Mouse (Mus musculus): ENCODE measurements around the gene Lrriq4.
"Not testable (repeated sequence)": the region's sequence is repeated elsewhere in the genome, so short reads cannot be mapped to it uniquely, and the experiment has no call there.

The Lrriq4 gene

GRCm38 (mm10) chr3:30658486-30658885, 14.2 kb downstream of the Lrriq4 start:
- DNase-seq (ENCODE audit: low read depth in 1 of 2, low spot score in 2 of 2) = no peak

DNA sequence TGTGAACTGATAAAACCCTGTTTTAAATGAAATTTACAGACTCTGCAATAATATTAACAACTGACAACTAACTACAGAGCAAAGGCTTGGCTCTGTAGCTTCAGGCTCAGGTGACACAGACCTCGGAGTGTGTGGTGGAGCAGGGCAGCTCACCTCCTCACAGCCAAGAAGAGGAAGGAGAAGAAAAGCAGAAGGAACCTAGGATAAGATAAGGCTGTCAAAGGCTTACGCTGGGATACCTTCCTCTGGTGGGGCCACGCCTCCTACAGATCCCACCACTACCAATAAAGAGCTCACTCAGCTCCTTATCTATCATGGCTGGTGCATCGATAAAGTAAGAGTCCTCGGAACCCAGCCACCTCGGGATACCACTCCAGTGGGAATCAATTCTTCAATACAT, 38.9 kb downstream of the Lrriq4 start:
- DNase-seq (ENCODE audit: low read depth in 1 of 2, low spot score in 2 of 2) = no peak

GRCm38 (mm10) chr3:30687216-30687615, 42.9 kb downstream of the Lrriq4 start:
- DNase-seq (ENCODE audit: low read depth in 1 of 2, low spot score in 2 of 2) = no peak

GRCm38 (mm10) chr3:30690976-30691375, 46.7 kb downstream of the Lrriq4 start:
- no peak for DNase-seq (ENCODE audit: low read depth in 1 of 2, low spot score in 2 of 2)

- DNase-seq (ENCODE audit: low read depth in 1 of 2, low spot score in 2 of 2) = no peak
These were observed 51.4 kb downstream of the Lrriq4 start for GRCm38 (mm10) chr3:30695661-30696060.

DNA sequence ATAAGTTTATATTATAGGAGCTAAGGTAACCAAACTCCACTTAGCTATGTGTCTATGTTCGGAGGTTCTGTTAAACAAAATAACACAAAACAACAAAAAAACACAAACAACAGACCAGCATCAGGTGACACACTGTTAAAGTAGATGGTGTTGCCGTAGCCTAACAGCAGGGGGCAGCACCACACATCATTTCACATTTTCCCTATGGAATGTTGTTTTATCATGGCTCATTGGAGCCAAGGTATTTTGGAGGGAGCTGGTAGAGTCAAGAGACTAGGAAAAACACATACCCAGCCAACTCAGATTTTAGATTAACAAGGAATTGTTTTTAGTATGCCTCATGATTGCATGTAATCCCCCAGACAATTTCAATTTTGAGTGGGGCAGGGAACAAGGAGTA, 52.0 kb downstream of the Lrriq4 start:
- no peak for DNase-seq (ENCODE audit: low read depth in 1 of 2, low spot score in 2 of 2)

DNA sequence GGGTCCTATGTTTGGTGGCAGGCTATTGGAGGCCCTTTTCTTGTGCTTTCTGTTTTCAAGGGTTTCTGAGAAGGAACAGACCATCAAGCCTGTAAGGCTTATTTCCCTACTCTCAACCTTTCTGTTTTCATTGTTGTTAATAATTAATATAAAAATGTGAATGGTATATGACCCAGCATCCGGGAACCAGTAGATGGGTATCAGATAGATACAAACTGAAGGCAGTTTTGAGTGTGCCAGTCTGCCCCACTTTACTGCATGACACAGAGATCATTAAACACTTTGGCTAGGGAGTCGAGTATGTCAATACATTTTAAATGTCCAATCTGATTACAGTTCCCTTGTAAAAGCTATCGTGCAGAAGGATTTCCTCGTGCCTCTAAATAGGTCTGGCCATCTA, 53.6 kb downstream of the Lrriq4 start:
- no peak for DNase-seq (ENCODE audit: low read depth in 1 of 2, low spot score in 2 of 2)

GRCm38 (mm10) chr3:30699711-30700505, 55.6 kb downstream of the Lrriq4 start, which contains the start of gene Lrrc31:
Gene Lrrc31, minus strand, starts transcription at chr3:30699843.
- not testable (repeated sequence) for DNase-seq (ENCODE audit: low read depth in 1 of 2, low spot score in 2 of 2)

DNA sequence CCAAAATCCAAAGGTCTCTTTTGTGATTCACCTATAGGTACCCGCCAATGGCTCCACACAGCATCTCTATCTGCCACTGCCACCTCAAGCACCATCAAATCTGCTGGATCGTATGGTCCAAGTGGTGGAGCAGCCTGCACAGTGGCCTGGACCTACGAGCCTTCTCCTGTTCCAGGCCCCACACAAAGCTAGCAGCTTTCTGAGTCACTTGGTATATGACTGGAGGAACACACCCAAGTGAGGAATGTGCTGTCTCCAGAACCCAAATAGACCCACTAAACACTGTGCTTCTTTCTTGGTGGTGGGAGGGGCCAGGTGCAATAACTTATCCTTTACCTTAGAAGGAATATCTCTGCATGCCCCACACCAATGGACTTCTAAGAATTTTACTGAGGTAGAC, 61.7 kb downstream of the Lrriq4 start:
- no peak for DNase-seq (ENCODE audit: low read depth in 1 of 2, low spot score in 2 of 2)

- DNase-seq (ENCODE audit: low read depth in 1 of 2, low spot score in 2 of 2) = no peak
These were observed 62.4 kb downstream of the Lrriq4 start for GRCm38 (mm10) chr3:30706614-30707276.

DNA sequence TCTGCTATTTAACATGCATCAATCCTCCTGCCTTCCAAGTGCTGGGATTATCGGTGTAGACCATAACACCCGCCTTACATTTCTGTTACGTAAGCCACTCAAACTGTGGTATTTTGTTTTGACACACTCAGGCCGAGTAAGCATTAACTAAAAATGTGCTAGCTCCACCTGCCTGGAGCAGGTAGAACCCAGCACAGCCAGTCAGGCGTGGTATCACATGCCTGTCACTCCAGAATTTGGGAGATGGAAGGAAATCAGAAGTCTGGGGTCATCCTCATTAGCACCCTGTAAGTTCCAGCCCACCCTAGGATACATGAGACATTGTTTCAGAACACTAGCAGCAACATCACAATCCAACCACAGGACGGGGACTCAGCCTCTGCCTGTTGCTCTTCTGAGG, 65.9 kb downstream of the Lrriq4 start:
- no peak for DNase-seq (ENCODE audit: low read depth in 1 of 2, low spot score in 2 of 2)

GRCm38 (mm10) chr3:30713334-30713733, 69.0 kb downstream of the Lrriq4 start:
- no peak for DNase-seq (ENCODE audit: low read depth in 1 of 2, low spot score in 2 of 2)

GRCm38 (mm10) chr3:30718649-30719048, 74.3 kb downstream of the Lrriq4 start:
- DNase-seq (ENCODE audit: low read depth in 1 of 2, low spot score in 2 of 2) = no peak
